ENCODE assay signal across 8 mouse cellular contexts in genomic region chr19:42190494-42190893, GRCm38 (mm10). TPM values are rescaled to one million over a fixed set of nuclear protein-coding genes. Genes with fewer than 3 reads are reported as not detected.
DNase-seq lines count a peak whose midpoint lies in the region; ATAC-seq lines count a peak whose summit lies in the region.

No protein-coding gene starts in this region.

- WGBS in intestine, embryonic 15.5 days, result 23% methylated on average over 5 of the region's 5 CpGs

- peak; percentile 52 for DNase-seq in gastrocnemius, adult 18-20 months (ENCODE audit: low spot score)
- DNase-seq in gastrocnemius, postnatal 25 days, result no peak
- peak; percentile 32 for DNase-seq in CD4-positive helper T cell, adult 2 months (ENCODE audit: low read depth, low spot score)
- DNase-seq in cerebellum, adult 11 months, result peak; percentile 61
- peak; percentile 66 for DNase-seq in forelimb bud, embryonic 11.5 days (ENCODE audit: low read depth, low spot score)
- DNase-seq in lung, postnatal 14 days, result peak; percentile 70
- peak; percentile 42 to 85 for DNase-seq in spleen, postnatal 4 days (ENCODE audit: low spot score in 2 of 2)

- H3K27ac ChIP-seq in intestine, embryonic 15.5 days, result no peak overlapping the region

- no peaks in the 10 kb centered on the region for H3K27me3 ChIP-seq in intestine, embryonic 15.5 days (replicated peaks)

- H3K4me1 ChIP-seq in intestine, embryonic 15.5 days (replicated peaks), result no peaks in the 10 kb centered on the region

- H3K9me3 ChIP-seq in intestine, embryonic 15.5 days, result no peaks in the 10 kb centered on the region

- no peak overlapping the region for H3K4me2 ChIP-seq in intestine, embryonic 15.5 days (replicated peaks)

- ATAC-seq in intestine, embryonic 15.5 days, result peak; percentile 68; the same call in 1 of the 2 replicates

- peaks cover 22% of the 10 kb centered on the region for H3K36me3 ChIP-seq in intestine, embryonic 15.5 days

- no peak overlapping the region for H3K4me3 ChIP-seq in intestine, embryonic 15.5 days (replicated peaks)

- no peak overlapping the region for H3K9ac ChIP-seq in intestine, embryonic 15.5 days

RNA-seq across cellular contexts. Expression of gene Sfrp5, which starts 11.6 kb away (rescaled TPM):
- total RNA-seq in gastrocnemius, adult 18-20 months (2021), result 1 to 10 TPM; 3.0 to 9.3 TPM
- 1 to 10 TPM; 4.0 to 5.7 TPM for total RNA-seq in gastrocnemius, postnatal 25 days (2021)
- 9.2 and 14.0 TPM in 2 replicates for polyA plus RNA-seq in intestine, embryonic 15.5 days (2015; fragmentation: Nextera tagmentation; extraction: Ambion mirVana)

RNA-seq across cellular contexts. Expression of gene Zfyve27, which starts 26.7 kb away (rescaled TPM):
- 10 to 100 TPM; 11.6 to 12.9 TPM for total RNA-seq in gastrocnemius, adult 18-20 months (2021)
- 10 to 100 TPM; 10.3 to 12.0 TPM for total RNA-seq in gastrocnemius, postnatal 25 days (2021)
- 20.6 and 21.5 TPM in 2 replicates for polyA plus RNA-seq in intestine, embryonic 15.5 days (2015; fragmentation: Nextera tagmentation; extraction: Ambion mirVana)

RNA-seq across cellular contexts. Expression of gene Marveld1, which starts 43.3 kb away (rescaled TPM):
- 1 to 10 TPM; 5.3 to 6.9 TPM for total RNA-seq in gastrocnemius, adult 18-20 months (2021)
- total RNA-seq in gastrocnemius, postnatal 25 days (2021), result 10 to 100 TPM in 1 of 2 experiments, 1 to 10 TPM in 1; 6.8 to 11.8 TPM
- polyA plus RNA-seq in intestine, embryonic 15.5 days (2015; fragmentation: Nextera tagmentation; extraction: Ambion mirVana), result 9.4 and 12.3 TPM in 2 replicates

RNA-seq across cellular contexts. Expression of gene Golga7b, which starts 56.9 kb away (rescaled TPM):
- total RNA-seq in gastrocnemius, adult 18-20 months (2021), result 1 to 10 TPM; 2.9 to 3.7 TPM
- 1 to 10 TPM; 1.7 to 2.3 TPM for total RNA-seq in gastrocnemius, postnatal 25 days (2021)
- 1.1 and 1.5 TPM in 2 replicates for polyA plus RNA-seq in intestine, embryonic 15.5 days (2015; fragmentation: Nextera tagmentation; extraction: Ambion mirVana)
